Mouse (Mus musculus) skeletal muscle tissue, adult 2 months (tissue): ENCODE data around the gene Rnf8.

Experiments used
- DNase-seq: peaks from one replicate; pipeline ENCODE4 v3.0.0-alpha.2; 2012; ENCODE audit warnings: low read depth, low spot score

The Rnf8 gene

DNA sequence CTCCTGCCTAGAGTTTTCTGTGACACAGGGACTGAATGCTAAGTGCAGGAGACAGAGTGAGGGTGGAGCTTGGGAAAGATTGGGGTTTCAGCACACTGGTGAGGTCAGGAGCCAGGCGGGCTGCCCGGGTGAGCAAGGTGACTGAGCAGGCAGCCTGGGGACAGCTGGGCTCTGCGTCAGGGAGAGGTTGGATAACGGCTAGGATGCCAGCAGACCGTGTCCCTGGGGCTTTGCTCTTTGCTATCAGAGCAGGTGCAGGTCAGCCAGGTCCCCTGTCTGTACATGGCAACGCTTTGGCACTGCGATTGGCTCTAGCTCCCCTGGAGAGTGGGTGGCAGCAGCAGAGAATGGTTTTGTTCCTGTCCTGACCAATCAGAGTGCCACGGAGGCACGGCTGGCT, 12.7 kb downstream of the Rnf8 start:
- DNase-seq: peak; percentile 95

DNA sequence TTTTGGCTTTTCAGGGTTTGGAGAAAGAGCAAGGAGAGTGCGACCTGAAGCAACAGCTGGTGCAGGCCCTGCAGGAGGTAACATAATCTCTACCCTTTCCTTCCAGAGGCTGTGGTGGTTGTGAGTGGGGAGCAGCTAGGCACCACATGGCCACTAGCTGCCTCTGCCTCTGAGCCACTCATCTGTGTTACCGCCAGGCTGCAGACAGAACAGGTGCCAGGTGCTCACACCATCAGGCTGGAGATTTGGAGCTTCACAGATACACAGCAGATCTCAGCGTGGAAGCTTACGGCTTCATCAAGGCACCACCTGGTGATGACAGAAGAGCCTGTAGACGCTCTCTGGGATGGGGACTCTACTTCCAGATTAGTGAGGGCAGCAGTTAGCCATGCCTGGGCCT, 14.4 kb downstream of the Rnf8 start:
- peak; percentile 81 for DNase-seq

DNA sequence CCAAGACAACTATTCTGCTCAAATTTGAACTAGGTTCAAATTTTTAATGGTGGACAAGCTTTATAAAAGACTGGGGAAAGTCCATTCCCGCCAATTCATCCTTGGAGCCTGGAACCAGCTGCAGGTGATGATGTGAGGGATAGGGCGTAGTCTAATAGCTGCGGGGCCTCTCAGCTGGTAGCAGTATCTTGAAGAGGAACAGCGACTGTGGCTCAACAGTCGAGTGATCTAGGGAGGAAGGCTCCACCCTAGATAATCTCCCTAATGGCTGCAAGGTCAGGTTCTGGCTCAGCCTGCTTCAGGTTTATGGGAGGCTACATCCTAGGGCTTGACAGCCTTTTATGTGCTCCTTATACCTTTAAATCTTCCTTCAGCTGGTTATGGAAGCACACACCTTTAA, 15.0 kb downstream of the Rnf8 start:
- DNase-seq: no peak

DNA sequence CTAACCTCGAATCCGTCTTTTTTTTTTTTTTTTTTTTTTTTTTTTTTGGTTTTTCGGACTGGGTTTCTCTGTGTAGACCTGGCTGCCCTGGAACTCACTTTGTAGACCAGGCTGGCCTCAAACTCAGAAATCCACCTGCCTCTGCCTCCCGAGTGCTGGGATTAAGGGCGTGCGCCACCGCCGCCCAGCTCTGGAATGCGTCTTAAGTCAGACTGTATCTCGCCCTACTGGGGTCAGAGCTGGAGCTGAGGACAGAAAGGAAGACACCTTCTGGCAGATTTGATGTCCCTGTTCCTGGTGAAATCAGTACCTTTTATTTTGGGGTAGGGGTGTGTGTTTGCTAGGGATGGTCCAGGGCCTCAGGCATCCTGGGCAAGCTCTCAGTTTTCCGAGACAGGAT, 17.7 kb downstream of the Rnf8 start:
- DNase-seq: no peak

DNA sequence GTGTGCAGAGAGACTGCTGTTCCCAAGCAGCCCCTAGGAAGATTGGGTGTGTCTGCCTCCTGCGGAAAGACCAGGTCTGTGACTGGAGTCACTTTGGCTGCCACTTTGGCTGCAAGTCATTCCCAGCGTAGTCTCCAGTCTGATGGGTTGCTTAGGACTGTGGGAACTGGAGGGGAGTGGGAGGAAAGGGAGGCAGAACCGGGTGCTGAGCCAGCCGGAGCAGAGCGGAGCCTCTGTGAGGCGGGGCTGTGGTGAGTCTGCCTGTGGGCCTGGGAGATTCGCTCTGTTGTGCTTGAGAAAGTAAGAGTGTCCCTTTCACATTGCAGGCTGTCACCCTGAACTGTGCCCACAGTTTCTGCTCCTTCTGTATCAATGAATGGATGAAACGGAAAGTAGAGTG, 20.9 kb downstream of the Rnf8 start:
- DNase-seq: no peak

DNA sequence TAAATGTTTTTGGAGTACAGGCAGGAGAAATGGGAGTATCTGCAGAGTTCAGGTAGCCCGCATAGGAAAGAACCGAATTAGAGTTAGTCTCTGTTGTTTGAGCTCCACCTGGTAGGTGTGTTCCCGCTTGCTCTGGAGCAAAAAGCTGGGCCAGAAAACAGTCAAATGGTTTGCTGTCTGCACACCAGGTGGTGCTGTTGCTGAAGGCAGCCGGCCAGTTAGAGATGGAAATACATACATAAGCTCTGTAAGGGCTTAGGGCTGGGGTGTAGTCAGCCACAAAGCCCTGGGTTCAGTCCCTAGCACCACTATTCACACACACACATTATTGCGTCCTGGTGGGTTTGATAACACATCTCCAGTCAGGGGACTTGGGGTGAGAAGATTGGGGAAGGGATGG, 21.5 kb downstream of the Rnf8 start:
- no peak for DNase-seq

DNA sequence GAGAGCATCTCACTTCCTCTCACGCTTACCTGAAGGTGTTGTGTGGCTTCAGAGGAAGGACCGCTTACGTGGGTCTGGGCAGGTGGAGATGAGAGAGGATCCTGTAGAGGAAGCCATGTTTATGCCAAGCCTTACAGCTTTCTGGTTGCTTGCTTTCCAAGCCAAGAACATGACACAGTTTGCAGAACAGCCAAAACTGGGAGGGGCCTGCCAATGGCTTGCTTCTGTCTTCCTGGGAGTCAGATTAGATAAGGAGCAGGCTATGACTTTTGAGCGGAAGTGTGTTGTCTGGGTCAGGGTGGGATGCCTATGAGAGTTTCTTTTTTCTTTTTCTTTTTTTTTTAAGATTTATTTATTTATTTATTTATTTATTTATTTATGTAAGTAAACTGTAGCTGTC, 22.8 kb downstream of the Rnf8 start:
- peak; percentile 35 for DNase-seq

DNA sequence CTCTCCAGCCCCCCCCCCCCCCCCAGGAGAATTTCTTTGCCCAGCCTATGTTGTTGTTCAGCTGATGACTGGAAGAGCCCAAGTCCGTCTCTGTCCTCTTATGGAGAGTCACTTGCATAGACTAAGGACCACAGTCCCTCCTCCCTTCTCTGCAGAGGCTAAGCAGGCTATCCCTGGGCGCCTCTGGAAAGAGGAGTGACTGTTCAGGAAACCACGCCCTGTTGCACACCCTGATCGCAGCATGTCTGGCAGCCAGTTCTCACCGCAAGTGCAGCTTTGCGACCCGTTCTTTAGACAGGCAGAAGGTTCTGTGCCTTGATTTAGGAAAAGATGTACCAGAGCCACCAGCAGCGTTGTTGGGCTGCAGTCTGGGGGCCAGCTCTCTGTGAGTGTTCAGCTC, 23.3 kb downstream of the Rnf8 start:
- DNase-seq: no peak

DNA sequence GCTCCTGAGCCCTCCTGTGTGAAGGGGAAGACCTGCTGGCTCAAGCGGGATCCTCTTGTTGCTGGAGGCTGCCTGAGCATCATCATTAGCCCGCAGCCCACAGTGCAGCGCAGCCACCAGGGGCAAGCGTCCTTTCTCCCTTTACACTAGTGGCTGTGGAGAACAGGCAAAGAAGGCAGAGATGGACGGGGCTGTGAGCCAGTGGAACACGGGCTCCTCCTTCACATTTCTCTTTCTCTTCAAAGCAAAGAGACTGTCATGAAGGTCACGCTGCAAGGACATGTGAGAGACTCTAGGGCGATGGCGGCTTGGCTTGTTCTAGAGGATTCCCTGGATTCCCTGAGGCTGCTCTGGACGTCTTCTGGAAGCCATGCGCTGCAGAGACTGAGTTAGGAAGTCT, 26.4 kb downstream of the Rnf8 start:
- DNase-seq: no peak

DNA sequence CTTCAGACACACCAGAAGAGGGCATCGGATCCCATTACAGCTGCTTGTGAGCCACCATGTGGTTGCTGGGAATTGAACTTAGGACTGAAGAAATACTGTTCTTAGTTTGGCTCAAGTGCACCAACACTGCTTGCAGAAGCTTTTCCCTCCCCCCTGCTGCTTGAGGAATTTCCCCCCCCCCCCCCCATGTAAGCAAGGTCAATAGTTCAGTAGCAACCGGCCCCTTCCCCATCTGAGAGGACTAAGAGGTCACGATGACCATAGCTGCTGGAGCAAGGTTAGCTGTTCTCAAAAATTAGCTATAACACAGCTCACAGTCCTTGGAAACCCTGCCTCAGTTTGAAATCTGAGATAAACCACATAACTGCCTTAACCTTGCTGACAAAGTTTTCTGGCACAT, 27.6 kb downstream of the Rnf8 start:
- no peak for DNase-seq

DNA sequence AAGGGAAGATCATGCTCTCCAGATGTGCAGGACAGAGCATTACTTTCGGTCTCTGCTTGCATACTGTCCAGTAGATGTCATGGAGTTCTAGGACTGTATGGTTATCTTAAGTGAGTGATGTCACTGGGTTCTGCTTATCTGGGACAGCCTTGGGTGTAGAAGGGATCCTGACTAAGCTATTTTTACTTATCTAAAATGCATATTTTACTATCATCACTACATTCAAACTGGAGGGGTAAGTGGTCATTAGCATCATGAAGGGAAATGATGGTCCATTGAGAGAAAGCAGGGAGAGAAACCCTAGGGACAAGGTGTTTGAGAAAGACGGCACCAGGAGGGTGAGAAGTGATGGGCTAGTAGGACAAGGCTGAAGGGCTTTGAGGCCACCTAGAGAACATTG, 43.7 kb downstream of the Rnf8 start:
- DNase-seq: no peak

DNA sequence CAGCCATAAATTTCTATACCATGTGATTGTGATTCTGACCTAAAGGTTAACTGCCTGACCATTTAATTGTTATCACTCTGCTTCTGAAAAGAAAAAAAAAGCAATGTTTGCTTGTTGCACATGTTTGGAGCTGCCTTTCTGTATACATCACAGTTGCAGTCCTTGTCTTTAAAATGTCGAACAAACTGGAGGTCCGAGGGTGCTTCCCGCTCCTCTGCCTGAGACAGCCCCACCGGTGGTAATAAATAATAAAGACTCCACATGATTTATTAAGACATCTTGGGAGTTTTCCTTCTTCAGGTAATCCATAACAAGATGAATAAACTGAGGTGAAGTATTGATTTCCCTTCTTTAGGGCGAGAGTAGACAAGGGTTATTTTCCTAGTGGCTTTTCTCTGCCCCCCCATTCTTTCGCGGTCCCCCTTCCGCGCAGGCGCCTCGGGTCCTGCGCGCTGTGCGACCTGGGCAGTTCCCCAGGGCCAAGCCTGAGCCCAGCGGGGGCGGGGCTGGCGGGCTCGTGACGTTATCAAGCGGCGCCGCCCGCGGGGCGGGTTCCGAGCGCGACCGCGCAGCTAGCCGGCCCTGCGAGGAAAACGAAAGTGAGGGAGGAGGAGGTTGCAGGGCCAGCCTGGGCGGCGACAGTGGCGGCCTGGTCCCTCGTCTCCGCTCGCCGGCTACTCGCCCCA, 45.6 kb downstream of the Rnf8 start, which contains the start of gene Cmtr1:
Gene Cmtr1, plus strand, starts transcription at position 520 of the 686 bp plus-strand sequence.
- DNase-seq: peak; percentile 91

DNA sequence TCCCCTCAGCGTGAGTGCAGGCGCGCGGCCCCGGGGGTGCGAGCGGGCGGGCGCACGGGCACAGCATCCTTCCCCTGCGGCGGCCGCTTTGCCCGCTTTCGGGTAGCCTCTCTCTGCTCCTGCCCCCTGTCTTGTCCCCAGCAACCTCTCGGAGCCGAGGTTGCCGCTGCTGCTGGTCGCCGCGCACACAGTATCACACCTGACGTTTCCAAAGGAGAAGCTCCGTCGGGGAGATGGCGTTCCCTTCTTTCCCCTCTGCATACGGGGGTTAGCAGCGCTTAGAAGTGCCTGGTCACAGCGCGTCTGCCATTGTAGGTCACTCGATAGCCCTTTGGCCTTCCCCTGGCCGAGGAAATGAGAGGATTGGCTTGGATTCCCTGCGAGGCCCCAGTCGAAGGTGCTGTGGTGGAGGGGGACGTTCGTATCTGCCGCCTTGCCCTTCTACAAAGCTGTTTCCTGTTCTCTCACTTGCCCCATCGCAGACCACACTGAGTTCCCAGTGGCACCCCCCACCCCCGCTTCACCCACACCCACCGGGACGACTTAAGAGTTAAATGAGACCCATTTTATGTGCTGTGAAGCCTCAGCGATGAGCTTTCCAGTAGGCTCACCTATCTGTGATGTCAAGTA, 46.3 kb downstream of the Rnf8 start:
- DNase-seq: no peak

DNA sequence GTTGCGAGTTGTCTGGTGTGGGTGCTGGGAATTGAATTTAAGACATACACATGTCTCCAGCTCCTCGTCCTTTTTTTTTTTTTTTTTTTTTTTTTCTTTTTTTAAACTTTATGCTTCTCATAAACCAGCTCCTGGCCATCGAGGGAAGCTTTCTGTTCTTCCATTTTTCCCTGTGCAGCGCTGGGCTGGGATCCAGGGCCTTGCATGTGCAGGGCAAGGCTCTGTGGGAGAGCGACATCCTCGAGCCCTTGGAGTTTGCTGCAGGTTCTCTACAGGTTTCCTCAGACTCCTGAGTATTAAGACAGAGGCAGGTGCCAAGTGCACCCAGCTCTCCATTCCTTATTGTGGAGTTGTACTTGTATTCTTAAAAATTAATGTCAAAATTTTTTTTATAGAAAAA, 47.6 kb downstream of the Rnf8 start:
- no peak for DNase-seq

DNA sequence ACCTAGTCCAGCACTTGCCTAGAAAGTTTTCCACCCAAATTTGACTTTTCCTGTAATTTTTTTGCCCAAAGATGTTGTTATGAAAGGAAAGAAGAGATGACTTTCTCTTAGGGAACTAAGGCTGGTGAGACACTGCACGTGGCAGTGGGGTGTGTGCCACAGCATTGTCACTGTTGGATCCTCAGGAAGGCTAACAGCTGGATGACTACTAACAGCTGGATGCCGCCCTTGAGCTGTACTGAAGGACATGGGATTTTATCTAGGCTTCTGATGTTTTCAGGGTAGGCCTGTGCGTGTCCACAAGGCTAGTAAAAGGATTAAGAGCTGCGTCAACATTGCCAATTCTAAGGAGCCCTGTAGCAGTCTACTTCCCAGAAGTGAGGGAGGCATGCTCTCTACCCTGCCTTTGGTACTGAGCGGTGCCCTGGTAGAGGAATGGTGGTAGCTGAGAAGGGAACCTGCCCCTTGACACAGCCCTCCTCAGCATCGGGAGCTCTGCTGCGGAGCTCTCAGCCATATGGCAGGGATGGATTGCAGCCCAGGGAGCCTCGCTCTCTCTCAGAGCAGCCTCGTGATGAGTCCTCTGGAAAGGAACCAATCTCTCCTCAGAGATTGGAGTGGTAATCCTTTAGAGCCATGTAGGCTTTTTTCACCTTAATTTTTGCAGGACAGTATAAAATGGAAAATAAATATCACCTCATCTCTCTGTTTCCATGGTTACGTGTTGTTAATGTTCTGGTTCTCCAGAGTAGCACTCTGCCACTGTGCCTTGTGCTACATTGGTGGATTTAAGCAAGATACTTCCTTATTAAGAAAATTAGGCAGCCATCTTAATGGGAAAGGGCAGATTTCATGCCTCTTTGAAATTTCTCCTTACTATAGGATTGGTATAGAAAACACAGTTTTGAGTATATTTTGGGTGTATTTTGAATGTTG, 53.7 kb downstream of the Rnf8 start:
- no peak for DNase-seq

DNA sequence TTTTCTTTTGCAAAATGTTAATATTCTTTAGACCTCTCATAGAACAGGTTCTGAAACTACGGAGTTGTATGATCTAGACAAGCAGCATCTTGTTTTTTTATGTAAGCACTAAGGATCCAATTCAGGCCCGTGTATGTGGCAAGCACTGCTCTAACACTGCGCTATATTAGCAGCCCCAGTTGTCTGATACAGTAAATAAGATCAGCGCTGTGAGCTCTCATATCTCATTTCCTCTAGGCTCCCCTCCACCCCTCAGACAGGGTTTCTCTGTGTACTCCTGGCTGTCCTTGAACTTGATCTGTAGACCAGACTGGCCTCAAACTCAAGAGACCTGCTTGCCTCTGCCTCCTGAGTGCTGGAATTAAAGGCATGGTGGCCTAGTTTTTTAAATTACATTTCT, 54.4 kb downstream of the Rnf8 start:
- no peak for DNase-seq

DNA sequence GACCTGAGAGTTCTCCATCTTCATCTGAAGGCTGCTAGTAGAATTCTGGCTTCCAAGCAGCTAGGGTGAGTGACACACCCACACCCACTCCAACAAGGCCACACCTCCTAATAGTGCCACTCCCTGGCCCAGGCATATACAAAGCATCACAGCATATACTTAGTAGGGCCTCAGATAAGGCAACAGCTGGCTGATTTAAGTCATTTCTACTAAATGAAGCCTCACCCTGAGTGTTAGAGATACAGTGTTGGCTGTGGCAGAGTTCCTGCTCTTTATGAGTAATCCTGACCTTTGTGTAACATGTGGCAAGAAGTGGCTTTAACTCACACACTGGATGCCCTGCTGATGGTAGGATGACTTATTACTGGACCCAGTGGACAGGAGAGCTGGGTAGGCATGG, 55.3 kb downstream of the Rnf8 start:
- no peak for DNase-seq

DNA sequence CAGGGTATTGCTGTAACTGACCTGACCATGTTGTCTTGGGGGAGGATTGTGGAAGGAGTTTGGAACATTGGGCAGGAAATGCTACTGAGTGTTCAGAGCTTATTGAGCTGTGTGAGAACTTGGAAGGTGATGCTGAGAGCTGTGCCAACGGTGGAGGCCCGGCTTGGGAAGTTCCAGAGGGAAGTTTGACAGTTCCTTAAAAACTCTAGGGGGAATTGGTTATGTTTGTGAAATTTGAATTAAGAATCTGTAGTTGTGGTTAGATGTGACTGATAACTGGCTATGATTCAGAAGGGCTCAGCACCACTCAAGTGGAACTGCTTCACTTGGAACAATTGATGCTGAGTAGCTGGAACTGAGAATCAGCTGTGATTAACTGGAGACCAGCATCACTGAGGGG, 56.4 kb downstream of the Rnf8 start:
- DNase-seq: no peak

DNA sequence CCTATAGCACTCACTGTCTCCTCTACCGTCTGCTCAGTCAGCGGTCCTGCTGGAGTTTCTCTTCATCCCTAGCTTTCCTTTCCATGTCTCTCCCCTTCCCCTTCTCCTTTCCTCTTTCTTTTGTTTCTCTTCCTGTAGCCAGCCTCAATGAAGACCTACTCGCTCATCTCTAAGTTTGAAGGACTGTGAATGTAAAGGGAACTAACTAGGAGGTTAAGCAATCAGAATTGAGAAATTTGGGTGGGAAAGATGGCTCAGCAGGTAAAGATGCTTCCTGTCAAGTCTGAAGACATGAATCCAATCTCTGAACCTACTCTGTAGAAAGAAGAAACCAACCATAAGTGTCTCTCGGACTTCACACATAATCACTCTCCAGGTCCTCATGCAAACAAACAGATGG, 58.7 kb downstream of the Rnf8 start:
- no peak for DNase-seq

DNA sequence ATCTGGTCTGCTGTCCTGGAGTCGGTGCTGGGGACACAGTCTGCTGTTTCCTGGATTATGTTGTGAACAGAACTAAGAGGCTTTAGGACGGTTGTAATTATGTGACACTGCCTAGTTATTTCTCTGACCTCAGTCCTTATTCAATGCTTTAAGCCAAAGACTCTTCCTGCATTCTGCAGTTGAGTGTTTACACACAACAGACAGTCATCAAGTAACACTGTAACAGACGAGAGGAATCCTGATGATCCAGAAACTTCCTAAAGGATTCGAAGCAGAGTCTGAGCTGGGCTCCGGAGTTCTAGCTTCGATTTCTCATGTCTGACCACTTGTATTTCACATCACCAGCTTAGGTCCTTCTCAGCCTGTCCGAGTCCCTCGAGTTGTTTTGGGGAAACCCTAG, 63.9 kb downstream of the Rnf8 start:
- DNase-seq: no peak

DNA sequence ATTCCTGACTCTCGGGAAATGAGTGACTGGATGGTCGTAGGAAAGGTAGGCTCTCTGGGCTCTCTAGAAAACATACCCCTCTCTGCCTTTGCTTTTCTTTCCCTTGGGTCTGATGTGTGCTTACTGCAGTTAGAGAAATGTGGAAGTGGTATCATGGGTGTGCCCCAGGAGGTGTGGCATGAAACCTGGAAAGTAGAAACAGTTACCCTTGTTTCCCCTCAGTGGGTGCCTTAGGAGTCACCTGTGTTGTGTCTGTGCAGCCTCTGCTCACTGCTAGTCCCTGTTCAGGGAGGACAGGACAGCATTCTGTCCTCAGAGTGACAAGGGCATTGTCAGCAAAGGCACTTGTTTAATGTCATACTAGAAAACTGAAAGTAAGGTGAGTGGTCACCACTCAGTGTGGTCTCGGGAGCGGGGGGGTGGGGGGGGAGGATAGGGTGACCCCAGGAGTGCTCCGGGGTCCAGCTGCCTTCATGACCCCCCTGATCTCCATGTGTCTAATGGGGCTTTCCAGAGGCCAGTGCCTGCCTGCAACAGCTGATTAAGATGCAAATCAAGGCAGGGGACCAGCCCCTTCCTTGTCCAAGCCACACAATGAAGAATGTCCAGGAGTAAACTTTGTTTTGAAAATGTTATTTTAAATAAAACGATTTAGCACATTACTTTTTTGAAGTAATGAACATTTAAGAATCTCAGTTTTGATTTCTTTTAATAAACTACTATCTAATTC, 64.6 kb downstream of the Rnf8 start:
- no peak for DNase-seq

DNA sequence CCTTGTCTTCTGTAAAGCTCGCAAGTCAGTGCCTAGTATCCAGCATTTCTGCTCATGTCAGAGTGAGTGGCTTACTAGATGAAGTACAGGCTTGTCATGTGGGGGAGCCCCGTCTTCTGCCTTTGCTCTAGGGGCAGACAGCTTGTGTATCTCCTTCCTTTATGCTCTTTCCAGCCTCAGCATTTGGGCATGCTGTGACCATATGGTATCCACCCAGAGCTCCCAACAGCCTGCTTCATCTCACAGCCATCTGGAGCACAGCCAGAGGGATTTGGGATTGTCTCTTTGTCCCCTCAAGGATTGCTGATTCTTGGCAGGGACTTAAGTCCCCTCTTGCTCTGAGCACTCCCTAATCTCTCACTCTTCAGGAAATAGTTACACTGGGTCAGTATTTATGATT, 65.6 kb downstream of the Rnf8 start:
- no peak for DNase-seq
